Mouse (Mus musculus) large intestine, adult 2 months (tissue): Measurements from ENCODE around the gene Ugt1a9. TPM values are rescaled to one million over a fixed set of nuclear protein-coding genes. Genes with fewer than 3 reads are reported as not detected.
A peak's percentile ranks its signal among the peaks of the same experiment; 100 is the strongest.
"Not testable (repeated sequence)": the region's sequence is repeated elsewhere in the genome, so short reads cannot be mapped to it uniquely, and the experiment has no call there.

Experiments used
- DNase-seq: peaks from one replicate; pipeline ENCODE4 v3.0.0-alpha.2; 2012; ENCODE audit warnings: low read depth, low spot score
- WGBS: fragments of 180-500 bp; shearing (Covaris S2); methylation state at CpG from one replicate; pipeline ENCODE4 v1.1.7; 2018; 5-methylcytosine and 5-hydroxymethylcytosine counted together
- polyA plus RNA-seq: library from polyadenylated mRNA; depleted of rRNA; stranded (reverse); fragments of >200 nt; gene quantifications from 2 replicates; pipeline ENCODE4 v1.2.3, GENCODE M21; 2012

Ugt1a9 gene
- polyA plus RNA-seq, 1 experiment: 0.17 TPM

DNA sequence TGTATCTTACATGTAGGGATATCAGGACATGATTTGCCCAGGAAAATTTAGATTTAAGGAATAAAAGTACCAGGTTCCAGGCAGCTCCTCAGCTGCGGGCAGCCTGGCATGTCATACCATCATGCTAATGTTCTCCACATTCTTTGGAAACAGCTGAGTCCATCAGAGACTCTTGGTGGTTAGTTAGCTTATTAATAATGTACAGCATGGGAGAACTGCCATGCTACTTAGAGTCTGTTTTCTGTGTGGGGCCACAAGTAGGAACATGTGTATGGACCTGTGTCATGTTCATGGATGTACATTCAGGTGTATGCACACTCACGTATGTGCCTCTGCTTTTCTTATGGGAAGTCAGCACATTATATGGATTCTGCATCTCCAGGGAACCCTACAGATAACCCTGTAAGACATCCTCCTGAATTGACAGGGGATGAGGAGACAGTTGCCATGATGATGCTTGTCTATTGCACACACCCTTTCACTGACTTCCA lies 143.9 kb downstream of the Ugt1a9 start:
- WGBS: 69% methylated on average over 2 of the region's 2 CpGs
- no peak for DNase-seq

GRCm38 (mm10) chr1:88215466-88216380 lies 145.1 kb downstream of the Ugt1a9 start:
- 71% methylated on average over 10 of the region's 10 CpGs for WGBS
- no peak for DNase-seq

DNA sequence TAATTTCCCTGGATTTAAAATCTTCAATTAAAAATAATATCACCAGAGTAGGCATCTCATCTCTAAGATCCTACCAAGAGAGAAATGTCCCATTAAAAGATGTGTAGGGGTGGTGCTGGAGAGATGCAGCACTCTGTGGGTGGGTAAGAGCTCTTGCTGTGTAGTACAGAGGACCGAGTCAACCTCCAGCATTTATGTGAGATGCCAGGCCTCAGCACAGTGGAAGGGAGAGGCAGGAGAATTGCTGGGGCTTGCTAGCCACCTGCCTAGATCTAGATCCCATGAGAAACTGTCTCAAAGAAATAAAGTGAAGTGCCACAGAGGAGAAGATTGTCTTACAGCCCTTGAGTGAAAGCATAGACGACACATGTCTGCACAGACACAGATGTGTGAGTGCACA lies 146.0 kb downstream of the Ugt1a9 start:
- DNase-seq: no peak
- WGBS: 69% methylated on average over 2 of the region's 2 CpGs

- WGBS: 68% methylated on average over 2 of the region's 2 CpGs
- DNase-seq: no peak
Measured at GRCm38 (mm10) chr1:88217144-88217543, 146.5 kb downstream of the Ugt1a9 start.

GRCm38 (mm10) chr1:88217576-88217975 lies 147.0 kb downstream of the Ugt1a9 start:
- no peak for DNase-seq
- WGBS: 36% methylated on average over 3 of the region's 3 CpGs

DNA sequence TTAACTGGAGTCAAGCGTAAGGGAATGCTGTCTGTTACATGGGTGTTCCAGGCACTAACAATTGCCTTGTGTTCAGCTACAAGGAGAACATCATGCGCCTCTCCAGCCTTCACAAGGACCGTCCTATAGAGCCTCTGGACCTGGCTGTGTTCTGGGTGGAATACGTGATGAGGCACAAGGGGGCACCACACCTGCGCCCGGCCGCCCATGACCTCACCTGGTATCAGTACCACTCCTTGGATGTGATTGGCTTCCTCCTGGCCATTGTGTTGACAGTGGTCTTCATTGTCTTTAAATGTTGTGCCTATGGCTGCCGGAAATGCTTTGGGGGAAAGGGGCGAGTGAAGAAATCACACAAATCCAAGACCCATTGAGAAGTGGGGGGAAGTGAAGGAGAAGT lies 147.5 kb downstream of the Ugt1a9 start:
- WGBS: 78% methylated on average over 9 of the region's 9 CpGs
- DNase-seq: no peak

DNA sequence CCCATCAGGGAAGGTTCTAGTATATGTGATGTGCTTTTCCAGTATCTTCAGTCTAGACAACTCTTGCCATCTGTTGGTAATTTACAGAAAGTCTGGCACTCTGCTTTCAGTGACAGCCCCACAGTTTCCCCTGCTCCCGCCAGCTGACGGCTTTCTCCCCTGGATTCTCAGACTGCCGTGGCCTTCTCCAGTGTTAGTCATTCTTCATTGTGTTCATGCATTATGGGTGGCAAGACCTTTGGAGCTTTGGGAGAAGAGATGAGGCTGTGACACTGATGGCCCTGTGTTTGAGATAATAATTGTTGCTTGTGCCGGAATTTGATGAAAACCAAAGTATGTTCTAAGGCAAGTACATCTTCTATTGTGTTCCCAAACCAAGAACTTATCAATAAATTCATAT lies 148.0 kb downstream of the Ugt1a9 start:
- whole genome bisulfite sequencing: 51% methylated on average over 4 of the region's 4 CpGs

GRCm38 (mm10) chr1:88219054-88219453 lies 148.5 kb downstream of the Ugt1a9 start:
- DNase-seq: no peak
- WGBS: 18% methylated on average over 1 of the region's 1 CpGs

More for the DNA sequence above, 148.0 kb downstream of the Ugt1a9 start:
- no peak for DNase-seq

GRCm38 (mm10) chr1:88220336-88220735 lies 149.7 kb downstream of the Ugt1a9 start:
- DNase-seq: peak; percentile 100

GRCm38 (mm10) chr1:88222216-88222615 lies 151.6 kb downstream of the Ugt1a9 start:
- 63% methylated on average over 2 of the region's 2 CpGs for WGBS
- no peak for DNase-seq

DNA sequence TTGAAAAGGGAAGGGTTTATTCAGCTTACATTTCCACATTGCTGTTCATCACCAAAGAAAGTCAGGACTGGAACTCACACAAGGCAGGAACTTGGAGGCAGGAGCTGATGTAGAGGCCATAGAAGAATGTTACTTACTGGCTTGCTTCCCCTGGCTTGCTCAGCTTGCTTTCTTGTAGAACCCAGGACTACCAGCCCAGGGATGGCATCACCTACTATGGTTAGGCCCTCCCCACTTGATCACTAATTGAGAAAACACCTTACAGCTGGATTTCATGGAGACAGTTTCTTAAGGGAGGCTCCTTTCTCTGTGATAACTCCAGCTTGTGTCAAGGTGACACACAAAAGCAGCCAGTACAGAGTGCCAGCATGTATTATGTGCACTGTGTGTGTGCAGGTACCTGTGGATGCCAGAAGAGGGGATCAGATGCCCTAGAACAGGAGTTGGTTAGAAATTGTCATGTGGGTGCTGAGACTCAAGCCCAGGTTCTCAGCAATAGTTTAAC lies 152.5 kb downstream of the Ugt1a9 start:
- DNase-seq: not testable (repeated sequence)

DNA sequence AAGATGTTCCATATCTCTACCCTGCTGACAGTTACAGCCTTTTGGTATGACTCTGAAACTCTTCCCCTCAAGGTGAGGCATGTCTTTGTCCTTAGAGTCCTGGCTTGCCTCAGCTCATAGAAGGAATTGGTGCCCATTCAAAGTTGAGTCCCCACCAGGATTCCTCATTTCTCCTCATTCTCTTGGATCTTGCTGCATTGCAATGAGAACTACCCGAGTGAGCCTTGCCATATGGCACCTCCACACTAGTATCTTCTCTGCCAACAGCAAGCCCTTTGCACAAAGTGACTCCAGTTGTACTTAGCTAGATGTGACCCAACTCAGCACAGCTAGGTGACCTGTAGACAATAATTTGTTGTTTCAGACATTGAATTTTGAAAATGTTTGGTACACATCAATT lies 153.0 kb downstream of the Ugt1a9 start:
- DNase-seq: no peak
- WGBS: 57% methylated on average over 1 of the region's 1 CpGs

- 38% methylated on average over 2 of the region's 2 CpGs for WGBS
- DNase-seq: peak; percentile 97
Measured at GRCm38 (mm10) chr1:88224029-88224776, 153.6 kb downstream of the Ugt1a9 start.

- 35% methylated on average over 2 of the region's 2 CpGs for WGBS
- DNase-seq: not testable (repeated sequence)
Measured at GRCm38 (mm10) chr1:88225301-88225700, 154.7 kb downstream of the Ugt1a9 start.

GRCm38 (mm10) chr1:88225741-88226140 lies 155.1 kb downstream of the Ugt1a9 start:
- DNase-seq: no peak

- DNase-seq: no peak
Measured at GRCm38 (mm10) chr1:88226670-88227379, 156.2 kb downstream of the Ugt1a9 start, which contains the start of gene Mroh2a. Gene Mroh2a, plus strand, starts transcription at chr1:88226986.

GRCm38 (mm10) chr1:88227482-88227881 lies 156.9 kb downstream of the Ugt1a9 start:
- WGBS: 59% methylated on average over 2 of the region's 2 CpGs
- no peak for DNase-seq

More at GRCm38 (mm10) chr1:88226670-88227379, 156.2 kb downstream of the Ugt1a9 start, which contains the start of gene Mroh2a:
- 58% methylated on average over 5 of the region's 5 CpGs for WGBS

DNA sequence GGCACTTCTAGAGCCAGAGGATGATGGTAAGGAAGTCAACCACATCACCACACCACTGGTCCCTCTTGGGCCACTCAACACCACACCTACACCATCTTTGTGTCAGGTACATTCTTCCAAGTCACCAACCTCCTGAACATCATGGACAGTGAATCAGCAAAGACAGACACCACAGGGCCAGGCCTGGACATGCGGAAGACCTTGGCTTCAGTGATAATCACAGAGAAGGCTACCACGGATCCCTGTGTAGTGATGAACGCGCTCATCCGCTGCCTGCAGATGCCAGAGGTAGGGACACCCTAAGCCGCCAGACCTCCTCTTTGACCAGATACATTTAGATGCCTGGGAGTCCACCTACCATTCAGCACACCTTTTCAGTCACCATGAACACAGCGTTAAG lies 157.5 kb downstream of the Ugt1a9 start:
- no peak for DNase-seq

DNA sequence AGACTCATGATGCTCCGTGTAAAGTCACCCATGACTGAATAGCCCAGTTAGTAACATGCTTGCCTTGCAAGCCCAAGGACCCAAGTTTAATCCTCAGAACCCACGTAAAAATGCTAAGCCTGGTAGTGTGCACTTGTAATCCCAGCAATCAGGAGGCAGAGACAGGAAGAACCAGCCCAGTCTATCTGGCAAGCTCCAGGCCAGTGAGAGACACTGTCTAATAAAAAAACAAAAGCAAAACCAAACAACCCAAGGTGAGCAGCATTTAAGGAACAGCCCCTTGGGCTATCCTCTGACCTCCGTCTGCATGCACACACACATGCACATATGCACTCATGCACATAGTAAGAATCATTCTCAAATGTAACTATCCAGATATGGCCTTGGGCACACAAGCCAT lies 159.0 kb downstream of the Ugt1a9 start:
- 84% methylated on average over 3 of the region's 3 CpGs for WGBS

More for the DNA sequence above, 157.5 kb downstream of the Ugt1a9 start:
- WGBS: 74% methylated on average over 7 of the region's 7 CpGs

DNA sequence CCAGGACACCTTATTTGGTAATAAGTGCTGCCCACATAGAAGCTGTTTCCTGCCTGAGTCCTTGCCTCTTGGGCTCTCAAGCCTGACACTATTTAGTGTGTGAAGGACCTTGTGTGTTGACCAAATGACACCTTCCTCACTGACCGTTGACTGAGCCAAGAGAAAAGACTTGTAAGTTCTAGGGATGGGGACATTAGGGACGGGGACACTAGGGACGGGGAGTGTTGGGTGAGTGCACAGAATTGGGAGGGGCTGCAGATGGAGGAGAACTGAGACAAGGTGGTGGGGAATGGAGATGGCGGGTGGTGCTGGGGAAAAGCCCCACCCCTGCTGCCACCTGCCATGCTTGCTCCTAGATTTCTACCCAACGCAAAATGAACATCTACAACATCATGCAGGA lies 159.4 kb downstream of the Ugt1a9 start:
- DNase-seq: no peak

More for the DNA sequence above, 159.0 kb downstream of the Ugt1a9 start:
- no peak for DNase-seq

More for the DNA sequence above, 159.4 kb downstream of the Ugt1a9 start:
- WGBS: 89% methylated on average over 5 of the region's 5 CpGs
